ENCODE assay signal across 15 mouse cellular contexts in the genomic region with DNA sequence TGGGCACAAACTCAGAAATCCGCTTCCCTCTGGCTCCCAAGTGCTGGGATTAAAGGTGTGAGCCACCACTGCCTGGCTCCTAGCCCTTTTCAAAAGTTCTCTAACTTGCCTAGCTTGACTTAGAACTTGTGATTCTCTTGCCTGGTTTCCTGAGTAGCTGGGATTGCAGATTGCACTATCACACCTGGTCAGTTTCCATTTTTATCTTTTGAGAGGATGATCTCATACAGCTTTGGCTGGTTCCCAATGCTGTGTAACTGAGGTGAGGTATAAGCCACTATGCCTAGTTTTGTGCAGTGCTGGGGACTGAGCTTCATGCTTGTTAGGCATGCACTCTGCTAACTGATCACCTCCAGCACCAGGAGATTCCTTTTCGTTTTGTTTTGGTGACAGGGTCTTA.
DNase-seq lines count a peak whose midpoint lies in the region; ATAC-seq and TF ChIP-seq lines count a peak whose summit lies in the region.
"Had no signal": no experiment of that assay in that cellular context is flagged by ENCODE, and none has a peak within 500 bp of the region (broad histone marks: within the 10 kb centered on the region; RNA-seq: fewer than 3 reads in every experiment).

No protein-coding gene starts in this region.

- H3K79me2 ChIP-seq in CH12.LX (replicated peaks; ENCODE audit: control insufficient read depth, extremely low read depth, insufficient read depth, poor library complexity, severe bottlenecking), result no peaks in the 10 kb centered on the region

- TF ChIP-seq CTCF in CH12.LX (conservative IDR thresholded peaks at IDR 0.05 in 1 of 2, IDR thresholded peaks at IDR 0.05 in 1 of 2; ENCODE audit: low read depth in 2 of 2, low read length in 2 of 2), result no peak

- H3K36me3 ChIP-seq in heart, embryonic 16.5 days (ENCODE audit: control insufficient read depth, insufficient read depth), result no peaks in the 10 kb centered on the region
- H3K36me3 ChIP-seq in CH12.LX (replicated peaks in 1 of 2; ENCODE audit: control insufficient read depth in 1 of 2, insufficient read depth in 1 of 2, low read length in 1 of 2), result peaks cover 0 to 19% of the 10 kb centered on the region in 2 experiments
- no peaks in the 10 kb centered on the region for H3K36me3 ChIP-seq in forebrain, embryonic 14.5 days (ENCODE audit: control insufficient read depth, insufficient read depth, low read length)
- H3K36me3 ChIP-seq: embryonic facial prominence, embryonic 10.5 days; hindbrain, embryonic 15.5 days; kidney, embryonic 15.5 days had no signal

- no peak for ATAC-seq in heart, embryonic 16.5 days (replicated peaks; ENCODE audit: extremely low read depth, insufficient read depth, low FRiP score)
- no peak for ATAC-seq in forebrain, embryonic 14.5 days
- ATAC-seq: forebrain, embryonic 13.5 days; intestine, embryonic 16.5 days had no signal

- H3K27me3 ChIP-seq in heart, embryonic 16.5 days (ENCODE audit: control insufficient read depth, insufficient read depth, low read length), result no peaks in the 10 kb centered on the region
- H3K27me3 ChIP-seq in CH12.LX (replicated peaks), result no peaks in the 10 kb centered on the region
- H3K27me3 ChIP-seq in forebrain, embryonic 14.5 days (replicated peaks; ENCODE audit: control insufficient read depth, insufficient read depth, low read length), result no peaks in the 10 kb centered on the region
- H3K27me3 ChIP-seq: forebrain, embryonic 13.5 days; hindbrain, embryonic 15.5 days; kidney, embryonic 15.5 days had no signal

- no peak for TF ChIP-seq EP300 in CH12.LX (IDR thresholded peaks at IDR 0.05; ENCODE audit: low read length)

- intact Hi-C loops in heart, postnatal 14 days (cut with DNase I), result no loop called here

- H3K9ac ChIP-seq in heart, embryonic 16.5 days (ENCODE audit: low read length), result no peak overlapping the region
- H3K9ac ChIP-seq in CH12.LX (ENCODE audit: insufficient read depth, low read depth), result no peak overlapping the region
- H3K9ac ChIP-seq in forebrain, embryonic 14.5 days (ENCODE audit: low read length), result no peak overlapping the region
- H3K9ac ChIP-seq: forebrain, embryonic 13.5 days; hindbrain, embryonic 15.5 days; kidney, embryonic 15.5 days had no signal

- H3K27ac ChIP-seq in heart, embryonic 16.5 days (ENCODE audit: low read length), result peak overlapping the region; percentile 42; the same call in 1 of the 2 replicates
- H3K27ac ChIP-seq in CH12.LX (ENCODE audit: insufficient read depth, low read depth), result no peak overlapping the region
- no peak overlapping the region for H3K27ac ChIP-seq in forebrain, embryonic 14.5 days (ENCODE audit: low read depth, low read length)
- H3K27ac ChIP-seq: embryonic facial prominence, embryonic 10.5 days; forebrain, embryonic 13.5 days; hindbrain, embryonic 15.5 days; kidney, embryonic 15.5 days had no signal

- no peaks in the 10 kb centered on the region for H3K9me3 ChIP-seq in heart, embryonic 16.5 days (replicated peaks; ENCODE audit: control insufficient read depth, low read length)
- no peaks in the 10 kb centered on the region for H3K9me3 ChIP-seq in CH12.LX (replicated peaks; ENCODE audit: low read length)
- no peaks in the 10 kb centered on the region for H3K9me3 ChIP-seq in forebrain, embryonic 14.5 days (replicated peaks; ENCODE audit: control insufficient read depth, low read length)
- H3K9me3 ChIP-seq: embryonic facial prominence, embryonic 10.5 days; forebrain, embryonic 13.5 days; hindbrain, embryonic 15.5 days; kidney, embryonic 15.5 days had no signal

- no peak overlapping the region for H3K4me2 ChIP-seq in heart, embryonic 16.5 days (ENCODE audit: low read depth, low read length)
- H3K4me2 ChIP-seq in CH12.LX (ENCODE audit: insufficient read depth, low read depth, poor library complexity, severe bottlenecking), result no peak overlapping the region
- no peak overlapping the region for H3K4me2 ChIP-seq in forebrain, embryonic 14.5 days (ENCODE audit: low read length)
- H3K4me2 ChIP-seq: forebrain, embryonic 13.5 days; hindbrain, embryonic 15.5 days; kidney, embryonic 15.5 days had no signal

- TF ChIP-seq POLR2A in CH12.LX (IDR thresholded peaks at IDR 0.05; ENCODE audit: low read depth, low read length), result no peak

- in situ Hi-C loops in CH12.LX (cut with MboI; ENCODE audit: low pct_ligation_motif_present, low pct_unique_long_range_greater_than_20kb, low sequenced_read_pairs), result no loop called here

- dilution Hi-C loops in CH12.LX (cut with MboI; ENCODE audit: extremely low pct_ligation_motif_present, extremely low pct_unique_long_range_greater_than_20kb, low sequenced_read_pairs), result no loop called here

- H3K4me1 ChIP-seq in heart, embryonic 16.5 days (ENCODE audit: control insufficient read depth, insufficient read depth, low read length), result peaks cover 18% of the 10 kb centered on the region
- peaks cover 4 to 30% of the 10 kb centered on the region in 2 experiments for H3K4me1 ChIP-seq in CH12.LX (ENCODE audit: control insufficient read depth in 1 of 2, insufficient read depth in 2 of 2)
- H3K4me1 ChIP-seq in forebrain, embryonic 14.5 days (ENCODE audit: control insufficient read depth, insufficient read depth, low read length), result peaks cover 5% of the 10 kb centered on the region; the same call in 1 of the 2 replicates

- H3K4me3 ChIP-seq in heart, embryonic 16.5 days (ENCODE audit: low read length), result no peak overlapping the region
- no peak overlapping the region for H3K4me3 ChIP-seq in CH12.LX (replicated peaks in 1 of 3; ENCODE audit: low read depth in 2 of 3, low read length in 2 of 3, poor library complexity in 1 of 3)
- H3K4me3 ChIP-seq in forebrain, embryonic 14.5 days (ENCODE audit: low read depth, low read length), result no peak overlapping the region
- H3K4me3 ChIP-seq: embryonic facial prominence, embryonic 10.5 days; forebrain, embryonic 13.5 days; hindbrain, embryonic 15.5 days; kidney, embryonic 15.5 days had no signal

- TF ChIP-seq RAD21 in CH12.LX (IDR thresholded peaks at IDR 0.05; ENCODE audit: low read depth, low read length), result no peak

- 57% methylated on average over 2 of the region's 2 CpGs for WGBS in heart, embryonic 16.5 days
- WGBS in forebrain, embryonic 14.5 days, result 82% methylated on average over 2 of the region's 2 CpGs

- DNase-seq in cerebellum, adult 9-11 months, result peak; percentile 41
- no peak for DNase-seq in cerebellum, adult 8-10 months
- DNase-seq in heart, postnatal 14 days, result no peak
- no peak for DNase-seq in CH12.LX (ENCODE audit: extremely low read depth)
- peak; percentile 28 for DNase-seq in NIH3T3 (ENCODE audit: low read depth)
- DNase-seq in forebrain, embryonic 14.5 days (ENCODE audit: low spot score), result no peak
- DNase-seq: adrenal gland, postnatal 10 days; gastrocnemius, postnatal 36 days; kidney, adult 2 months had no signal

TF ChIP-seq in CH12.LX, 34 proteins besides CTCF, POLR2A, EP300 and RAD21:
- TF ChIP-seq ZMIZ1 (IDR thresholded peaks at IDR 0.05; ENCODE audit: low read depth, low read length) (no peak), MEF2A (IDR thresholded peaks at IDR 0.05; ENCODE audit: borderline replicate concordance, low read depth, low read length) (0 out of 2 replicates have a peak, but pooled peaks have one; percentile 34), CHD2 (IDR thresholded peaks at IDR 0.05; ENCODE audit: low read length) (no peak), POLR2AphosphoS2 (IDR thresholded peaks at IDR 0.05; ENCODE audit: low read depth, low read length) (no peak), PAX5 (IDR thresholded peaks at IDR 0.05; ENCODE audit: low read length) (no peak)

Comparison
In these comparisons a context has a peak if more than half of its experiments do, and no peak if none do; other contexts are left out.
1. DNase-seq: peak in cerebellum, adult 9-11 months (single experiment) and NIH3T3 (single experiment); none in cerebellum, adult 8-10 months (single experiment), heart, postnatal 14 days (0 of 2), CH12.LX (single experiment) and forebrain, embryonic 14.5 days (single experiment).